Mouse (Mus musculus): Measurements from ENCODE around the gene Klhl31.

GRCm38 (mm10) chr9:77651847-77652246, 15.5 kb downstream of the Klhl31 start:
- TF ChIP-seq POLR2A (IDR thresholded peaks at IDR 0.05; ENCODE audit: insufficient read length, low read depth), result no peak
- no peak for TF ChIP-seq TCF12 (IDR thresholded peaks at IDR 0.05; ENCODE audit: insufficient read depth, poor library complexity, severe bottlenecking)
